Mouse (Mus musculus) small intestine, adult 2 months (tissue): Measurements from ENCODE around the gene Ngdn.

Experiments used
- CTCF ChIP-seq: fragments of 200-500 bp; IDR thresholded peaks from 2 replicates; pipeline ENCODE4 v1.5.1; 2012; ENCODE audit warnings: low read depth, mild to moderate bottlenecking, control low read depth, inconsistent platforms, low read length, moderate library complexity, mixed read lengths; ENCODE audit not compliant: insufficient replicate concordance, insufficient read length; ENCODE audit errors: extremely low read depth
- POLR2A ChIP-seq: fragments of 200-500 bp; IDR thresholded peaks from 2 replicates; pipeline ENCODE4 v1.6.1; 2012; ENCODE audit warnings: low read depth, mild to moderate bottlenecking, control low read depth, inconsistent platforms, low read length, moderate library complexity

DNA sequence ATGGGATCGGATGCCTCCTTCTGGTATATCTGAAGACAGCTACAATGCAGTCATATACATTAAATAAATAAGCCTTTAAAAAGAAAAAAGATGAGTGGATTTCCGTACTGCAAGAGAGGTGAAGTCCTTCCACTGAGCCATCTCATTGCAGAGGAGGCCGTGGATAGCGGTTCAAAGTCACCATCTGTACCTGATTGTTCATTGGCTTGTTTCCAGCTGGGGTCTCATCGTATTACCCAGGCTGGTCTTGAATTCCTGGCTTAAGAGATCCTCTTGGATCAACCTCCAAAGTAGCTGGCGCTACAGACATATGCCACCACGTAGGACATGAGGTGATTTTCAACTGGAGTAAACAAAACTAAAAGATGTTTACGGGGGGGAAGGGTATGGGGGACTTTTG, 9.3 kb upstream of the Ngdn start:
- TF ChIP-seq POLR2A (no peak), CTCF (no peak)
